Mouse (Mus musculus): ENCODE results near the gene Poldip2.
A peak's percentile ranks its signal among the peaks of the same experiment; 100 is the strongest.

Gene Poldip2

GRCm38 (mm10) chr11:78512025-78512957, at the start of gene Poldip2, which contains the start of gene Tmem199:
Gene Poldip2, plus strand, starts transcription at chr11:78512193.
Gene Tmem199, minus strand, starts transcription at chr11:78512172.
- peak; percentile 81 to 84 for DNase-seq

- no peak for DNase-seq
Observed at GRCm38 (mm10) chr11:78462669-78463068, 49.3 kb upstream of the Poldip2 start.

GRCm38 (mm10) chr11:78463286-78464036, 48.5 kb upstream of the Poldip2 start:
- no peak for DNase-seq

DNA sequence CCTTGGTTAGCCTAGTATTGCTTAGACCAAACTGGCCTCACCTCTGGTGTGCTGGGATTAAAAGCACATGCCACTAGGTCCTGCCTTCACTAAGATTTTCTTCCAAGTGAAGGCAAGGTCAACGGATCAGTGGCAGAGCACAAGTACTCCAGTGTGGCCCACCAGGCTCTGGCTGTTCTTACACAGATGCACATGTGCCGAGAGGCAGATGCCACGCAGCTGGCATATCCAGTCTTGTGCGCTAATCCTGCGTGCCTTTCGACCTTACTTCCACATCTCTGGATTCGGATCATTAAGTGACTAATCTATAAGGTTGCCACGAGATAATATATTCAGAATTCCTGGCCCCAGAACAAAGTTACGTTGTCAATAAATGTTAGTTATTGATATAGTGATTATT, 46.9 kb upstream of the Poldip2 start:
- DNase-seq: no peak

- peak; percentile 58 to 65 for DNase-seq
Observed at GRCm38 (mm10) chr11:78465568-78466180, 46.3 kb upstream of the Poldip2 start, which contains the start of gene Slc46a1. Gene Slc46a1, plus strand, starts transcription at chr11:78465697.

DNA sequence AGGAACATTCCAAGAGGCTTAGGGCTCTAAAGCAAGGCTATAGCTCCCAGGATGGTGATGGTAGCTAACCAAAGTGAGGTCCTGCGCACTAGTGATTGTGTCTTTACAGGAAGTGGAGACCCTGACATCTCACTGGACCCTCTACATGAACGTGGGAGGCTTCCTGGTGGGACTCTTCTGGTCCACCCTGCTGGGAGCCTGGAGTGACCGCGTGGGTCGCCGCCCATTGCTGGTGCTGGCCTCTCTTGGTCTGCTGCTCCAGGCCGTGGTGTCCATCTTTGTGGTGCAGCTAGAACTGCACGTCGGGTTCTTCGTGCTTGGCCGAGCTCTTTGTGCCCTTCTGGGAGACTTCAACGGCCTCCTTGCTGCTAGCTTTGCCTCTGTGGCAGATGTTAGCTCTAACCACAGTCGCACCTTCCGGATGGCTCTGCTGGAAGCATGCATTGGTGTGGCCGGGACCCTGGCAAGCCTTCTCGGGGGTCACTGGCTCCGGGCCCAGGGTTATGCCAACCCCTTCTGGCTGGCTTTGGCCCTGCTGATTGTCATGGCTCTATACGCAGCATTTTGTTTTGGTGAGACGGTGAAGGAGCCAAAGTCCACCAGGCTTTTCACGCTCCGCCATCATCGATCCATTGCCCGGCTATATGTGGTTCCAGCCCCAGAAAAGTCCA, 45.6 kb upstream of the Poldip2 start:
- no peak for DNase-seq

GRCm38 (mm10) chr11:78467515-78467914, 44.5 kb upstream of the Poldip2 start:
- DNase-seq: no peak

DNA sequence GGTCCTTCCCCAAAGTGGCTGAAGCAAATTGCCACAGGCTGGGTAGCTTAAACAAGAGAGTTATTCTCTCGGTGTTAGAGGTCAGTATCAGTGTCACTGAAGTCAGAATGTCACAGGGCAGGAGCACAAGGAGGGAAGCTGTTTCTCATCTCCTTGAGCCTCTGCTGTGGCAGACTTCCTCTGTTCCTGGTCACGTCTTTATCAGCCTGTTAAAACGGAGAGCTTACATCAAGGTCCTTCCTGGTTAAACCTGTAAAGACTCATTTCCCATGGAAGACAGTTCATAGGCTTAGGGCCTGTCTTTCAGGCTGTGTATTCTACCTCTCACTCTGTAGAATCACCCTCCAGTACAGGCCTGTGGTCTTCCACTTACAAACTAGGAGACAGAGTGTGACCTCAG, 44.1 kb upstream of the Poldip2 start:
- no peak for DNase-seq

DNA sequence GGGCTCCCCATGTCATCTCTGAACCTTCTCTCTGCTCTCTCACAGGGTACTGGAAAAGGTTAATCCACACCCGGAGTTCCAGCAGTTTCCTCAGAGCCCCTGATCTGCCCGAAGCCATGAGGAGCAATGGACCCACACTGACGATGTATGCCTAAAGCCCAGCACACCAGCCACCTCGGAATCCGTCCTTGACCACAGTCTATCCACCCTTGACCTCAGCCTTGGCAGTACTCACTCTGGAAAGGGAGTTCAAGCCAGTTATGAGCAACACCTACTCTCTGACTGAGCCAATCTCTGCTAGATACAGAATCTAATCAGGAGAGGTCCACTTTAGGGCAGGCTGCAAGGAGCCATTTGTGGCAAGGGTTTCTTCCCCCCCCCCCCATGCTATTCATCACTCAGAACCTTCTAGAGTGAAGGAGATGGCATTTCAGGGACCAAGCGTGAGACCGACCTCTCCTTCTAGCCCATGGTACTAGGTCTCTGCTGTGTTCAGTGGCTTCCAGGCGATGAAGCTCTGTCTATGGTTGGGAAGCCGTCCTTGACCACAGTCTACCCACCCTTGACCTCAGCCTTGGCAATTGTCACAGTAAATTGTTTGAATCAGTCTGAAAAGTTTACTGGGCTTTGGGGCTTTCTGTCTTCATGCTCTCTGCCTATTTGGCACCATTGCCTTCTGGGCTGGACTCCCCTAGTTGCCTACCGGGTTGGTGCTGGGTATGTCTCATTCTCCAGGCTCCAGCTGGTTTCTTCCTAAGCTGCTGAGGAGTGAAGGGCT, 40.5 kb upstream of the Poldip2 start:
- no peak for DNase-seq

DNA sequence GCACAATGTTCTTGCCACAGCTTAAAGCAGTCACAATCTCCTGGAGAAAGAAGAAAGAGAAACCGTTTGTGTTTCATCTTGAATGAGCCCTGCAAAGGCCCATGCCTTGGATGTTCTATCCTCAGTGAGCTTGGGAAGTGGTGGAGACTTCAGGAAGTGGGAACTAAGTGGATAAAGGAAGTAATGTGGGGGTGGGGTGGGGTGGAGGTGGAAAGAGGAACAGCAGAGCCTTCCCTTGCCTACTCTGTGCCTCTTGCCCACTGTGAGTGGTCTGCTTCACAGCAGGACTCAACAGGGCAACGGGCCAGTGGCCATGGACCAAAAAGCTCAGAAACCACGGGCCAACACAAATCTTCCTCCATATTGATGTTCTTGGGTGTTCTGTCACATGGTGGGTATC, 36.7 kb upstream of the Poldip2 start:
- DNase-seq: no peak

DNA sequence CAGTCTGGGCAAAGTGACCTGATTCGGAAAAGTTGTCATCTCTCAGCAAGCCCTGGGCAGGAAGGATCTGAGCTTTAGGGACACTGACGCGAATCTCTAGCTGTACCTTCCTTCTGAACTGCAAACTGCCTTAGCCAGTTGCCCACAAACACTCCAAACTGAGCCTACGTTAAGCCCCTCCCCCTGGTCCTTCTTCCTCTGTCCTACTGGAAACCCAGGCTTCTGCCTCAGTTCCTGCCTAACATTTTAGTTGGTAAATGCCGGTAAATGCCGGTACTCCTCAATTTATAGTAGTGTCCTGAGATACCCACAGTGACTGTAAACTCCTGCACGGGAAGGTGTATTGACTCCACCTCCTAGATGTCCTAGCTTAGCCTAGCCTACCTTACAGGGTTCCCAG, 28.4 kb upstream of the Poldip2 start:
- DNase-seq: no peak

- DNase-seq: peak in 1 of 2 experiments; percentile 29
Observed at GRCm38 (mm10) chr11:78488168-78488567, 23.8 kb upstream of the Poldip2 start.

GRCm38 (mm10) chr11:78490781-78491241, 21.2 kb upstream of the Poldip2 start:
- no peak for DNase-seq

DNA sequence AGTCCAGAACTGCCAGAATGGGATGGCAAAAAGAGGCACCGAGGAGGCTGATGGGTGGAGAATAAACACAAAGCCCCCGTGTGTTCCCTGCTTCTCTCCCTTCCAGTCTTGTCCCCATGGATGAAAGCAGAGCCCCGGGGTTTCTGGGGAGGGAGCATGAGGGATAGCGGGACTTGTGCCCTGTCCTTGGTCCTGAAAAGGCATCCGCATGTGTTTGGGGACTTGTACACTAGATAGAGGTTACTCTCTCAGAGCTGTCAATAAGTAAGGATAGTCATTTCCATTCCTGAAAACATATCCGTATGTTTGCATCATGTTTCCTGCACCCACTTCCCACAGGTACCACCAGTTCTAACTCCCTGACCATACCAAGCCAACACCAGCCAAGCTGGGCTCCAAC, 16.1 kb upstream of the Poldip2 start:
- no peak for DNase-seq

- peak; percentile 20 to 29 for DNase-seq
Observed at GRCm38 (mm10) chr11:78497071-78497541, 14.9 kb upstream of the Poldip2 start.

- peak; percentile 94 to 96 for DNase-seq
Observed at GRCm38 (mm10) chr11:78497544-78498522, 14.2 kb upstream of the Poldip2 start, which contains the start of gene Sarm1. Gene Sarm1, minus strand, starts transcription at chr11:78497754.

GRCm38 (mm10) chr11:78499004-78499403, 13.0 kb upstream of the Poldip2 start, which contains the start of gene Vtn:
Gene Vtn, plus strand, starts transcription at chr11:78499091.
- DNase-seq: no peak

- DNase-seq: no peak
Observed at GRCm38 (mm10) chr11:78499543-78499942, 12.4 kb upstream of the Poldip2 start.

GRCm38 (mm10) chr11:78500623-78501202, 11.3 kb upstream of the Poldip2 start:
- no peak for DNase-seq

DNA sequence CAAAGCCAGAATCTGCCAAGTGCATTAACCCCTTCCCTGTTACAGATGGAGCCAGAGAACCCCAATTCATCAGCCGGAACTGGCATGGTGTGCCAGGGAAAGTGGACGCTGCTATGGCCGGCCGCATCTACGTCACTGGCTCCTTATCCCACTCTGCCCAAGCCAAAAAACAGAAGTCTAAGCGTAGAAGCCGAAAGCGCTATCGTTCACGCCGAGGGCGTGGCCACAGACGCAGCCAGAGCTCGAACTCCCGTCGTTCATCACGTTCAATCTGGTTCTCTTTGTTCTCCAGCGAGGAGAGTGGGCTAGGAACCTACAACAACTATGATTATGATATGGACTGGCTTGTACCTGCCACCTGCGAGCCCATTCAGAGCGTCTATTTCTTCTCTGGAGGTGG, 10.5 kb upstream of the Poldip2 start:
- no peak for DNase-seq

Data from thymus, adult 18-20 months (tissue).